Mouse (Mus musculus): Measurements from ENCODE around the gene Tiam1.

DNA sequence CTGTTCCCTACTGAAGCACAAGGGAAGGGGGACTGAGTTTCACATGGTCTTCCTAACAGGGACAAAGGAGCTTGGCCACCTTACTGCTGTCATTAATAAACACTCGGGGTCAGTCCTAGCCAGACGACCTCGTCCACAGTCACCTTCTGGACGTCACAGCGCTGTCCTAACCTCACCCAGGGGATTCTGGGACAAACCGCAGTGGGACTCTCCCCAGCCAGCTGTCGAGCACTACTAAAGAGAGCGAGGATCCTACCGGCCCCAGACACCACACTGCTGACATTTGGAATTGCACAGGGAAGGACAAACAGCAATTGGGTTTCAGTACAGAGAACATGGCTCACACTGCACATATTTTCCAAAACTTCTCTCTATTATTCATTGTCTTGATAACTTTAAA is 292.2 kb downstream of the Tiam1 start:
- TF ChIP-seq CTCF (IDR thresholded peaks at IDR 0.05; ENCODE audit: borderline replicate concordance, extremely low read depth, insufficient read depth, insufficient read length) (no peak), POLR2A (IDR thresholded peaks at IDR 0.05; ENCODE audit: borderline replicate concordance, extremely low read depth, insufficient read depth, insufficient read length, poor library complexity, severe bottlenecking) (no peak)

Measured in brain, embryonic 14.5 days (tissue).